9 mouse cellular contexts compared by ENCODE assay signal in the genomic region with DNA sequence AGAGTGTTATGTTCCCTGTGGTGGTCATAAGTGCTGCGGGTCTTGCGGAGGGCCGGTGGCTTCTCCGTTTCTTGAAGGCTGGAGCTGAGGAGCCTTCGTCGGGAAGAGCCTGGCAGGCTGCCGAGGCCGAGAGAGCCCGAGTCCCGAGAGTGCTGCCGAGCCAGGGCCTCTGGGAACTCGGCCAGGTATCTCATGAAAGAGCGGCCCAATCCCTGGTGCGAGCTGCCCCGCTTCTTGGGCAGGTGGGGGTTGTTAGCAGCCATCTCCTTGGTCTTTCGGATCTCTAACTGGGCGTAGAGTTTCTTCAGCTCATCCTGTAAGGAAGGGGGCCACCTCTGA. TPM values are rescaled to one million over a fixed set of nuclear protein-coding genes. Genes with fewer than 3 reads are reported as not detected.
DNase-seq lines count a peak whose midpoint lies in the region; ATAC-seq and TF ChIP-seq lines count a peak whose summit lies in the region.
"Had no signal": no experiment of that assay in that cellular context is flagged by ENCODE, and none has a peak within 500 bp of the region (broad histone marks: within the 10 kb centered on the region; RNA-seq: fewer than 3 reads in every experiment).

No protein-coding gene starts in this region.

- H3K4me2 ChIP-seq in lung, embryonic 14.5 days = peak overlapping the region; percentile 50

- no peaks in the 10 kb centered on the region for H3K36me3 ChIP-seq in kidney, adult 2 months (ENCODE audit: control insufficient read depth, insufficient read depth, low read length)
- no peaks in the 10 kb centered on the region for H3K36me3 ChIP-seq in lung, embryonic 14.5 days (ENCODE audit: insufficient read depth)

- no peak overlapping the region for H3K27ac ChIP-seq in kidney, adult 2 months (ENCODE audit: insufficient read depth, low read depth, low read length)
- H3K27ac ChIP-seq in lung, embryonic 14.5 days (ENCODE audit: low read depth) = peak overlapping the region; percentile 76

- DNase-seq in adrenal gland, postnatal 10 days = peak; percentile 84
- DNase-seq in cerebellum, adult 9-10 months = peak; percentile 77
- peak; percentile 34 to 61 for DNase-seq in heart, adult 9 months (ENCODE audit: low spot score in 2 of 2)
- DNase-seq in kidney, adult 2 months = peak; percentile 89
- DNase-seq in lung, embryonic 14.5 days = peak; percentile 94
- DNase-seq in right cerebral cortex, postnatal 36 days (ENCODE audit: low spot score in 2 of 2) = peak; percentile 23 to 37
- DNase-seq in thymus, postnatal 10 days (ENCODE audit: low spot score in 2 of 2) = no peak
- DNase-seq in embryo, embryonic 9.5 days (ENCODE audit: extremely low spot score) = no peak

- H3K9me3 ChIP-seq in lung, embryonic 14.5 days (ENCODE audit: low read depth, low read length) = no peaks in the 10 kb centered on the region

- peaks cover 6% of the 10 kb centered on the region; the same call in 1 of the 2 replicates for H3K4me1 ChIP-seq in kidney, adult 2 months (ENCODE audit: control insufficient read depth, insufficient read depth, low read length)
- H3K4me1 ChIP-seq in lung, embryonic 14.5 days (ENCODE audit: insufficient read depth) = peaks cover 3% of the 10 kb centered on the region

- TF ChIP-seq POLR2A in kidney, adult 2 months (IDR thresholded peaks at IDR 0.05; ENCODE audit: low read depth, low read length) = no peak

- H3K9ac ChIP-seq in lung, embryonic 14.5 days = peak overlapping the region; percentile 27; the same call in 1 of the 2 replicates

- no peak overlapping the region for H3K4me3 ChIP-seq in kidney, adult 2 months (ENCODE audit: insufficient read depth, low read depth, low read length)
- H3K4me3 ChIP-seq in lung, embryonic 14.5 days (ENCODE audit: low read depth, low read length) = no peak overlapping the region; the same call in 1 of the 2 replicates

- peak; percentile 57; the same call in 1 of the 2 replicates for ATAC-seq in lung, embryonic 14.5 days (ENCODE audit: insufficient read depth)

- no peak for TF ChIP-seq CTCF in kidney, adult 2 months (conservative IDR thresholded peaks at IDR 0.05; ENCODE audit: insufficient read depth, insufficient read length, low read depth, low read length)
- TF ChIP-seq CTCF in lung, embryonic 14.5 days (IDR thresholded peaks at IDR 0.05; ENCODE audit: low read depth) = no peak

- H3K27me3 ChIP-seq in kidney, adult 2 months (replicated peaks; ENCODE audit: control insufficient read depth, insufficient read depth, low read length) = no peaks in the 10 kb centered on the region
- peaks cover 4% of the 10 kb centered on the region; the same call in 1 of the 2 replicates for H3K27me3 ChIP-seq in lung, embryonic 14.5 days (ENCODE audit: insufficient read depth, low read length)

- 35% methylated on average over 17 of the region's 17 CpGs for WGBS in kidney, adult 2 months
- WGBS in lung, embryonic 14.5 days = 16% methylated on average over 17 of the region's 17 CpGs

RNA-seq across cellular contexts. Expression of a gene that starts 12.9 kb away (rescaled TPM):
- 1 to 10 TPM; 3.0 to 3.4 TPM for total RNA-seq in adrenal gland, postnatal 10 days (2021)
- 0.08 TPM in 2 replicates for polyA plus RNA-seq in kidney, adult 2 months (2012; rRNA removed)
- polyA plus RNA-seq in lung, embryonic 14.5 days (2014; fragmentation: Nextera tagmentation; extraction: Ambion mirVana) = 0.08 and 0.09 TPM in 2 replicates
- total RNA-seq: liver, adult 2 months had no signal
- polyA plus RNA-seq: liver, adult 2 months had no signal

RNA-seq across cellular contexts. Expression of a gene that starts 23.4 kb away (rescaled TPM):
- total RNA-seq in adrenal gland, postnatal 10 days (2021) = 10 to 100 TPM; 16.9 to 20.1 TPM
- polyA plus RNA-seq in kidney, adult 2 months (2012; rRNA removed) = 12.9 and 13.5 TPM in 2 replicates
- polyA plus RNA-seq in lung, embryonic 14.5 days (2014; fragmentation: Nextera tagmentation; extraction: Ambion mirVana) = 1.9 and 2.7 TPM in 2 replicates

RNA-seq across cellular contexts. Expression of a gene that starts 23.4 kb away (rescaled TPM):
- 10 to 100 TPM; 40.1 to 52.8 TPM for total RNA-seq in adrenal gland, postnatal 10 days (2021)
- 20.4 and 25.5 TPM in 2 replicates for polyA plus RNA-seq in kidney, adult 2 months (2012; rRNA removed)
- polyA plus RNA-seq in lung, embryonic 14.5 days (2014; fragmentation: Nextera tagmentation; extraction: Ambion mirVana) = 46.0 and 48.1 TPM in 2 replicates

RNA-seq across cellular contexts. Expression of a gene that starts 58.5 kb away (rescaled TPM):
- total RNA-seq in adrenal gland, postnatal 10 days (2021) = 10 to 100 TPM; 63.2 to 68.3 TPM
- 23.1 and 25.3 TPM in 2 replicates for polyA plus RNA-seq in kidney, adult 2 months (2012; rRNA removed)
- polyA plus RNA-seq in lung, embryonic 14.5 days (2014; fragmentation: Nextera tagmentation; extraction: Ambion mirVana) = 70.7 and 76.2 TPM in 2 replicates

Comparison
In these comparisons a context has a peak if more than half of its experiments do, and no peak if none do; other contexts are left out.
1. DNase-seq: peak in adrenal gland, postnatal 10 days (single experiment), cerebellum, adult 9-10 months (single experiment), heart, adult 9 months (2 of 2), kidney, adult 2 months (single experiment), lung, embryonic 14.5 days (single experiment) and right cerebral cortex, postnatal 36 days (2 of 2); none in thymus, postnatal 10 days (0 of 2) and embryo, embryonic 9.5 days (single experiment).